Mouse (Mus musculus) retina, embryonic 14.5 days (tissue): Measurements from ENCODE around the gene Ppm1n.

ENCODE experiments used
- DNase-seq: peaks from one replicate; pipeline ENCODE4 v3.0.0-alpha.2; 2015; ENCODE audit warnings: low spot score

Ppm1n gene

GRCm38 (mm10) chr7:19279581-19280114 is at the start of gene Ppm1n:
Gene Ppm1n (minus strand): TSS chr7:19280064.
- DNase-seq: peak; percentile 31

GRCm38 (mm10) chr7:19328425-19328824 is 48.6 kb upstream of the Ppm1n start:
- peak; percentile 41 for DNase-seq

GRCm38 (mm10) chr7:19327782-19328181 is 47.9 kb upstream of the Ppm1n start:
- no peak for DNase-seq

GRCm38 (mm10) chr7:19327128-19327527 is 47.3 kb upstream of the Ppm1n start:
- peak; percentile 91 for DNase-seq

GRCm38 (mm10) chr7:19326359-19326758 is 46.5 kb upstream of the Ppm1n start:
- peak; percentile 92 for DNase-seq

- no peak for DNase-seq
These were observed 45.7 kb upstream of the Ppm1n start for GRCm38 (mm10) chr7:19325262-19326199.

- DNase-seq: no peak
These were observed 44.4 kb upstream of the Ppm1n start for GRCm38 (mm10) chr7:19324221-19324620.

- DNase-seq: no peak
These were observed 42.6 kb upstream of the Ppm1n start for GRCm38 (mm10) chr7:19322489-19322888.

GRCm38 (mm10) chr7:19321464-19321863 is 41.6 kb upstream of the Ppm1n start:
- no peak for DNase-seq

- DNase-seq: no peak
These were observed 40.8 kb upstream of the Ppm1n start for GRCm38 (mm10) chr7:19320637-19321036.

GRCm38 (mm10) chr7:19319906-19320305 is 40.0 kb upstream of the Ppm1n start:
- peak; percentile 99 for DNase-seq

- peak; percentile 44 for DNase-seq
These were observed 39.6 kb upstream of the Ppm1n start for GRCm38 (mm10) chr7:19319458-19319857.

GRCm38 (mm10) chr7:19318676-19319075 is 38.8 kb upstream of the Ppm1n start:
- DNase-seq: no peak

GRCm38 (mm10) chr7:19318201-19318600 is 38.3 kb upstream of the Ppm1n start:
- DNase-seq: no peak

- no peak for DNase-seq
These were observed 36.7 kb upstream of the Ppm1n start for GRCm38 (mm10) chr7:19316451-19317161.

GRCm38 (mm10) chr7:19314033-19314432 is 34.2 kb upstream of the Ppm1n start:
- DNase-seq: no peak

GRCm38 (mm10) chr7:19311991-19312390 is 32.1 kb upstream of the Ppm1n start:
- DNase-seq: no peak

- DNase-seq: peak; percentile 99
These were observed 30.2 kb upstream of the Ppm1n start, which contains the start of gene Fosb for GRCm38 (mm10) chr7:19309884-19310641. Gene Fosb (minus strand): TSS chr7:19310051.

- no peak for DNase-seq
These were observed 29.5 kb upstream of the Ppm1n start for GRCm38 (mm10) chr7:19309278-19309883.

- peak; percentile 94 for DNase-seq
These were observed 28.8 kb upstream of the Ppm1n start for GRCm38 (mm10) chr7:19308454-19309277.
